Mouse (Mus musculus): ENCODE data around the gene Clmn.

- TF ChIP-seq CTCF (IDR thresholded peaks at IDR 0.05) = no peak
- TF ChIP-seq EP300 (IDR thresholded peaks at IDR 0.05) = no peak
Observed at GRCm38 (mm10) chr12:104854826-104855225, 10.1 kb downstream of the Clmn start.
